Mouse (Mus musculus): Measurements from ENCODE around the gene Nt5e.

Gene Nt5e

DNA sequence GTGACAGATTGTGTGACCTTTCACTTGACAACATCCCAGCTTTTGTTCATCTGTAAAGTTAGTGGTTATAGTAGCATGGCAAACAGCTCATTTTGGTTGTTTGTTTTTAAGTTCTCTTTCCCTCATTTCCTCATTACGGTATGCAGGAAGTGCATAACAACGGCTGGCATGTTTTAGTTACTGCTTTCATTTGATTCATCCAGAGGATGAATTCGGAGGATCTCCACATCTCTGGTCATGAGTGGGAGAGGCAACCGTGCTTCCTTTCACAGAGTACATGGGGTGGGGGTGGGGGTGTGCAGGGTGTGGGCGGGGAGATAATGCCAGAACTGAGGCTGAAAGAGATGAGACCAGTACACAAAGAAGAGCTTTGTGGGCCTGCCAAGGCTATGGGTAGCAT is 19.9 kb downstream of the Nt5e start:
- no peak for DNase-seq (ENCODE audit: low spot score)

DNA sequence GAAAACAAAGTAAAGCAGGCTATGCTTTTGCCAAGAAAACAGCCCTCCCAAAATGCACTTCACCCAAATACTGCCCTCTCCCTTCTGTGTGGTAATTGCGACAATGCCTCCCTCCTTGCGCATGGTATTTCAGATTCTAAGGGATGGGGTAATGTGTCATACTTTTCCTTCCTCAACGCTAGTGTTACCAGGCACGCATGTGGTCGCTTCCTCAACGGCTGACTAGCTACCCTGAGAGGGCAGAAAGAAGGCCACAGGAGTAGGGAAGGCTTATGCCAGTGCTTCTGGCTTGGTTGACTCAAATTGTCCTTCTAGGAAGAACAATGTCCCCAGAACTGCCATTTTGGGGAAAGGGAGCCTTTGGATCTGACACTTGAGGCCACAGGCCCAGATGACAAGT is 21.6 kb downstream of the Nt5e start:
- DNase-seq (ENCODE audit: low spot score): no peak

GRCm38 (mm10) chr9:88350317-88350716 is 23.3 kb downstream of the Nt5e start:
- no peak for DNase-seq (ENCODE audit: low spot score)

DNA sequence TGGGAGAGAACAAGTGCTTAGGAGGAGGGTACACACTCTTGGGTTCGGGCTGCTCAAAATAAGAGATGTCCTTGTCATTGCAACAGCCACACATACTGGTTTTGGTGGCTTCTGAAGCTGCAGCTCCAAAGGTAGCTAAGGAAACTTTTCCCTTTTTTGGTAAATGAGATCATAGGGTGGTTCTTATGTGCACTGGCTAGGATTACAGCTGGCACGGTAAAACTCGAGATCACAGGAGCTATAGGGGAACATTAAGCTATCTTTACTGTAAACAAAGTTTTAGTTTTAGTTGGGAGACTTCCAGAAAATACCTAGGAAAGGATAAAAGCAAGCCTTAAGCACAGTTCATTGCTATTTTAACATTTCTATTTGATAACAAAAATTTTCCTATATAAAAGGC is 24.2 kb downstream of the Nt5e start:
- DNase-seq (ENCODE audit: low spot score): no peak

- no peak for DNase-seq (ENCODE audit: low spot score)
Measured at GRCm38 (mm10) chr9:88352741-88353140, 25.7 kb downstream of the Nt5e start.

DNA sequence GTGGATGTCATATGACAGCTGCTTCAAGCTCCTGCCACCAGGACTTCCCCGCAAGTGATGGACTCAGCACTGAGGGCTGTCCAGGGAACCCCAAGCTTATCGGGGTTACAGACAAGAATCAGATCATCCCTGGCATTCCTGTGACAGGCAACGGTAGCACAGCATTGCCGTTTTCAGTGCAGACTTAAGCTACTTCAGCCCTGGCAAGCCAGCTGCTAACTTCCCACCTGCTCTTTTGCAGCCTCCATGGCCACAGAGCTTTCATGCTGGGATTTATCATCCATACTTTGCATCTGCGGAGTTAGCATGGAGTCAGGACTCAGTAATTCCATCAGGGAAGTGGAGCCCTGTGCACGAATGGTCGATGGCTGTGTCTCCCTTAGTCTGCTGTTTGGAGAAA is 26.5 kb downstream of the Nt5e start:
- DNase-seq (ENCODE audit: low spot score): no peak

GRCm38 (mm10) chr9:88357173-88357572 is 30.2 kb downstream of the Nt5e start:
- no peak for DNase-seq (ENCODE audit: low spot score)

GRCm38 (mm10) chr9:88359140-88359539 is 32.1 kb downstream of the Nt5e start:
- no peak for DNase-seq (ENCODE audit: low spot score)

- no peak for DNase-seq (ENCODE audit: low spot score)
Measured at GRCm38 (mm10) chr9:88361211-88361909, 34.4 kb downstream of the Nt5e start.

DNA sequence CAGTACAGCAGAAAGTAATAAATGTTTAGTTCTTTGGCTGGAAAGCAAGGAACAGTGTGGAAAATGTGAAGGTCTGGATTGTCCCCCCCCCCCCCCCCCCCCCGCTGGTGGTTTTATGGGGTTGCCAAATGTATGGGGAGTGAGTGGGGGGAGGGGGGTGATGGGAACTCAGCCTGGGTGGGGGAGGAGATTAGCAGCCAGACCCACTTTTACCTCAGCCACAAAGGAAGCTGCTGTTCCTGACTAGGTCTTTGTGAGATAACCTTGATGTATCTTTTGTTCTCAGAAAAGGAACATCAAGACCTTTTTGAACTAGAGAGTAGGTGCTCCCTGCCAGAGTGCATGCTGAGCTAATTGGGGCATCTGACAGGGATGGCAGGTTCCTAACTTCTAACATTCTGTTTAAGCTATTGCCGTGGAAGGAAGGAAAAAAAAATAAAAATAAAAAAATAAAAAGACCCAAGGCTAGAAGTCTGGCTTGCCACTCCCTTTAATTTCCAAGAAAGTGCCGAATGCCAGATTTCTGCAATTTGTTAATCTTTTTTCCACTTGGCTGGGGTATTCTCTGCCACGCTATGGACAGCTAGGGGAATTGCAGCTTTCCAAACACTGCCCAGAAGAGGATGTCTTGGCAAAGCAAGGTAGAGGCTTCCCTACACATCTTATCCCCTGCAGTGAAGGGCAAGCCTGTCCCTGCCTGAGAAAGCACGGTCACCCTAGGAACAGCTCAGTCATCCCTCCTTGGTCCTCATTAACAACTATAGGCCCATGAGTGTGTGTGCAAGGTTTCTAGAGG is 35.3 kb downstream of the Nt5e start:
- no peak for DNase-seq (ENCODE audit: low spot score)

GRCm38 (mm10) chr9:88363102-88363501 is 36.1 kb downstream of the Nt5e start:
- DNase-seq (ENCODE audit: low spot score): no peak

DNA sequence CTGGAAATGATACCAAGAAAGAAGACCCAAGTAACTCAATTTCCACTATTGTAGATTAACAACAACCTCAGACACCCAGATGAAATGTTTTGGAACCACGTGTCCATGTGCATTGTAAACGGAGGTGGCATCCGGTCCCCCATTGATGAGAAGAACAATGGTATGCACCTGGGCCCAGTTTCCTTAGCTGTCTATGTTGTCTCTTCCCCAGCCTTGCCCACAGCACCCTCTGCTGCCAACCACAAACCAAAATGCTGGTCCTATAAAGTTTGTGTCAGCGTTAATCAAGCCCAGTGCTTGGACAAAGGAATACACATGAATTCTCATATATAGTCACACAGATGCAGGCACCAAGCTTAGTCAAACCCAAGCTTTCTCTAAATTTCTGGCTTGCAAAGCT is 39.3 kb downstream of the Nt5e start:
- DNase-seq (ENCODE audit: low spot score): no peak

DNA sequence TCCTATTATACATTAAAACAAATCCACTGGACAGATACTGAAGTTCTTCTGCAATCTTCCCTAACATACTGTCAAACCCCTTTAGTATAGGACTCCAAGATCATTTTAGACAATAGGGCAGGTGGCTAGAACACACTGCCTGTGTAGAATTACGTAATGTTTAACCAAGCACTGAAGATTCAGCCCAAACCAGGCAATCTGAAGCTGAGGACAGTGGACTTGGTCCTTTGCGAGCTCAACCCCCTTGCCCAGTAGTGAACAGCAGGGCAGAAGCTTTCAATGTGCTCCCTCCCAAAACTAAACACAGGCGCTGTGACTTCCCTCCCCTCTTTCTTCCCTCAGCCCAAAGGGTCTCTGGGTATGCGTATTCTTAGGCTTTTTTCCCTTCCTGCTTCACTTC is 39.8 kb downstream of the Nt5e start:
- no peak for DNase-seq (ENCODE audit: low spot score)

GRCm38 (mm10) chr9:88367322-88367721 is 40.3 kb downstream of the Nt5e start:
- no peak for DNase-seq (ENCODE audit: low spot score)

DNA sequence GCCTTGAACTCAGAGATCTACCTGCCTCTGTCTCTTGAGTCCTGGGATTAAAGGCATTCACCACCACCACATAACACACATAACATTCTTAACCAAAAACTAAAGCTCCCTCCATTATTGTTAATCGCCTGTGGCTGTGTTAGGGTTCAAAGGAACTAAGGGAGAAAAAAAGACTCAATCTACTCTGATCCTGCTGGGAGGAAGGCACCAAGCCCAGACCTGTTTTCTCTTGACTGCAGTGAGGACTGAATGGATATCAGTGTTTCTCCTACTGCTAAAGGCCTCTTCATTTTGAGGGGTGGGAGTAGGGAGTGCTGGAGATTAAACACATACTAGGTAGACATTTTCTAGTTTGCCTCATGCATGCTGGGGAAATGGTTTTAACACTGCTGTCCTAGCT is 40.8 kb downstream of the Nt5e start:
- DNase-seq (ENCODE audit: low spot score): no peak

DNA sequence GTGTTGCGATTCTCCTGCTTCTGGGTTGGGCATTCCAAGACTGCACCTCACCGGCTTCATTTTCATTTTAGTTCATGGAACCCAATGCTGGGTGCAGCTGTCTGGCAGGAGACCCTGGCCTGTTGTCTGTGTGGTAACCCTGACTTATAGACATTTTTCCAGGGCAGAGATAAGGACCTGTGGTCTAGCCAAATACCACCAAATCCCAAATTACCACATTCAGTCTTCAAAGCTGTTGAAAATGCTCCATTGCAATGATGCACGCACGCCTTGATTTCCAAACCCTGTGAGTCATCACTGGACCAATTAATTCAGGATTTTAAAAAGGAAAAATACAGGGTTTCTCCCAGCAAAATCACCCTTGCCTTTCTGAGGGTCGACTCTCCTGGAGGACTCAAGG is 41.5 kb downstream of the Nt5e start:
- no peak for DNase-seq (ENCODE audit: low spot score)

DNA sequence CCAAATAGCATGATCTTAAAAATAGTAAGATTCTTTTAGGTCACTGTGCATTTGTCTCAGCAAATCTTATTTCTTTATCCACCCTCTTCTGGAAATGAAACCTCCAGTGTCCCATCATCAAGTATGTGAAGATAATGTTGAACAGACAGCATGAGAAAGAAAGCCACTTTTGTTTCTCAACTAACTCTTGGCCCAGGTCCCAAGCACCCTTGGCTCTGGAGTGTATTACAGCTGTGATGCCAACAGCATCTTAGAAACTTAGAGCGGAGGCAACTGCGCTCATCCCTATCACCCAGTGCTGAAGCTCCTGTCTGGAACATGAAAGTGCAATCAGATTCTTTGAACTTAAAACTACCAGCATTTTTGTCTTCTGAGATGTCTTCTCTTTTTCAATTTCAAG is 42.7 kb downstream of the Nt5e start:
- DNase-seq (ENCODE audit: low spot score): no peak

DNA sequence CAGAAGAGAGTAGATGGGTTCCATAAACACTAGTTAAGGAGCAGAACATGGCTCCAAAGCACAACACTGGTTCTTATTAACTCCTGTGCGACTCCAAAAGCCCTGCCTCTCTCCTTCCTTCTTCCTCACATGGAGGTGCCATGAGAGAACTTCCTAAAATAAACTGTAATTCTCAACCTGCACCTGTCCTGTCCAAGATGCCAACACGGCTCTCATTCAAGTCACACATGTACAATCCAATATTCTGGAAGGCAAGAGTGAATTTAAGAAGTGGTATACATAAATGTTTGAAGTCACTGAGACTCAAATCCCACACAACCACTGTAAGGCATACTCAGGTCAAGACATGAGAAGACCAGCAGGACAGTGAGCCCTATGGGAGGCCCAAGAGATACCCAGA is 44.2 kb downstream of the Nt5e start:
- DNase-seq (ENCODE audit: low spot score): no peak

GRCm38 (mm10) chr9:88373001-88373400 is 46.0 kb downstream of the Nt5e start:
- no peak for DNase-seq (ENCODE audit: low spot score)

- no peak for DNase-seq (ENCODE audit: low spot score)
Measured at GRCm38 (mm10) chr9:88377483-88377882, 50.5 kb downstream of the Nt5e start.

GRCm38 (mm10) chr9:88379057-88379456 is 52.1 kb downstream of the Nt5e start:
- no peak for DNase-seq (ENCODE audit: low spot score)

- no peak for DNase-seq (ENCODE audit: low spot score)
Measured at GRCm38 (mm10) chr9:88380076-88380475, 53.1 kb downstream of the Nt5e start.

DNA sequence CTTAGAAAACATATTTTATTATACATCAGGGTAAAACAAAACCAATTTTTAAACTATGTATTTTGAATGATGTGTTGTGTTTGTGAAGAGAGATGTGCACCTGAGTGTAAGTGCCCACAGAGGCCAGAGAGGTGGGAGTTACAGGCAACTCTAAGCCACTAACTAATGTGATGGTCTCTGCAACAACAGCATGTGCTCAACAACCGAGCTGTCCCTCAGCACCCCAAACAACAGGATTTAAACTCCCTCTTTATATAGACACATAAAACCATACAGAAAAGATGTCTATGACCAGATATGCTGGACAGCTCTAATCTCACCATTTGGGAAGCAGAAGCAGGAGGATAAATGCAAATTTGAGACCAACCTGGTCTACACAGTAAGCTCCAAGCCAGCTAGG is 53.5 kb downstream of the Nt5e start:
- DNase-seq (ENCODE audit: low spot score): no peak

GRCm38 (mm10) chr9:88388826-88389225 is 61.8 kb downstream of the Nt5e start:
- DNase-seq (ENCODE audit: low spot score): no peak
